In the genomic region with DNA sequence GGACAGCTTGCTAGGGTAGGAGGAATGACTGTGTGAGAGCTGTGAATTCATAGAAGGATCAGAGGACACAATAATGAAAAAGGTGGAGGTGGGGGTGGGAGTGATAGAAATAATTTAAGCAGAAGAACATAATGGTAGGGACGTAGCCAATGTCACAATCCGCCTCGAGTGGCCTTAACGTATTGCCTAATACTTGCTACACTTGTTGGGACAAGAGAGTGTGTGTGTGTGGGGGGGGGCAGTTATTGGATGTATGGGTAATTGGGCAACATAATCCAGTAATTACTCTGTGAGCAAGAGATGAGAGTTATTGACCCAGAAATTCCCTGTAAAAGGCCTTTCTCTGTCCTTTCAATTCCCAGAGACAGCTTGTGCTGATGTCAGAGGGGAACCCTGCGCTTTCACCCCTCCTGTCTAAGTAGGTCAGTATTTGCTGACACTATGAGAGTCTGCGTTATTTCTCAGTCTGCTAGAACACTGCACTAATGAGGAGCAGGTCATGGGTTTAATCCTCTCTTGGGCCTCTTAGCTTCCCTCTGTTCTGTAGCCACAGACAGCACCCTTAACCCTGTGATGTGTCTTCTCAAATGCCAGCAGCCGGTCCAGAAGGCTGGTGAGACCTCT, we compare ENCODE assay signal across 21 mouse cellular contexts.
A peak's percentile ranks its signal among the peaks of the same experiment; 100 is the strongest.
DNase-seq lines count a peak whose midpoint lies in the region; ATAC-seq and TF ChIP-seq lines count a peak whose summit lies in the region.
"Had no signal": no experiment of that assay in that cellular context is flagged by ENCODE, and none has a peak within 500 bp of the region (broad histone marks: within the 10 kb centered on the region; RNA-seq: fewer than 3 reads in every experiment).

No protein-coding gene starts in this region.

- WGBS in liver, embryonic 16.5 days (ENCODE audit: insufficient replicate concordance) = 64% methylated on average over 7 of the region's 7 CpGs
- 64% methylated on average over 7 of the region's 7 CpGs for WGBS in liver, embryonic 12.5 days (ENCODE audit: insufficient replicate concordance)
- WGBS in embryonic facial prominence, embryonic 12.5 days = 53% methylated on average over 7 of the region's 7 CpGs
- WGBS in midbrain, postnatal 0 days = 79% methylated on average over 7 of the region's 7 CpGs

- no peaks in the 10 kb centered on the region for H3K4me1 ChIP-seq in liver, embryonic 16.5 days (ENCODE audit: control insufficient read depth, low read depth, low read length)
- H3K4me1 ChIP-seq in liver, embryonic 12.5 days = no peaks in the 10 kb centered on the region
- H3K4me1 ChIP-seq in embryonic facial prominence, embryonic 12.5 days = no peaks in the 10 kb centered on the region
- H3K4me1 ChIP-seq in midbrain, postnatal 0 days (ENCODE audit: insufficient read depth, low read length) = no peaks in the 10 kb centered on the region
- H3K4me1 ChIP-seq: hindbrain, embryonic 13.5 days; limb, embryonic 13.5 days; neural tube, embryonic 13.5 days had no signal

- no peak overlapping the region for H3K27ac ChIP-seq in liver, embryonic 16.5 days (ENCODE audit: low read length)
- no peak overlapping the region for H3K27ac ChIP-seq in liver, embryonic 12.5 days
- H3K27ac ChIP-seq in embryonic facial prominence, embryonic 12.5 days = no peak overlapping the region; the same call in 1 of the 2 replicates
- H3K27ac ChIP-seq in midbrain, postnatal 0 days (ENCODE audit: low read depth, low read length) = no peak overlapping the region
- H3K27ac ChIP-seq: embryonic facial prominence, embryonic 15.5 days; hindbrain, embryonic 13.5 days; layer of hippocampus, adult 2 months; limb, embryonic 13.5 days; neural tube, embryonic 13.5 days had no signal

- H3K9me3 ChIP-seq in liver, embryonic 16.5 days (replicated peaks; ENCODE audit: control insufficient read depth, low read length) = no peaks in the 10 kb centered on the region
- no peaks in the 10 kb centered on the region for H3K9me3 ChIP-seq in liver, embryonic 12.5 days (replicated peaks)
- no peaks in the 10 kb centered on the region for H3K9me3 ChIP-seq in embryonic facial prominence, embryonic 12.5 days
- no peaks in the 10 kb centered on the region for H3K9me3 ChIP-seq in midbrain, postnatal 0 days (ENCODE audit: low read length)
- H3K9me3 ChIP-seq: embryonic facial prominence, embryonic 15.5 days; G1E; hindbrain, embryonic 13.5 days; limb, embryonic 13.5 days; neural tube, embryonic 13.5 days had no signal

- ATAC-seq in liver, embryonic 16.5 days (ENCODE audit: low read depth) = 0 out of 2 replicates have a peak, but pooled peaks have one; percentile 11
- ATAC-seq in liver, embryonic 12.5 days = no peak
- peak; percentile 79 for ATAC-seq in embryonic facial prominence, embryonic 12.5 days (ENCODE audit: insufficient number of reproducible peaks, insufficient read depth, low FRiP score, low TSS enrichment)
- 0 out of 2 replicates have a peak, but pooled peaks have one; percentile 52 for ATAC-seq in midbrain, postnatal 0 days (ENCODE audit: low FRiP score)
- ATAC-seq: CD4-positive, CD25-positive, alpha-beta regulatory T cell, adult 4 months; intestine, postnatal 0 days had no signal

- no peaks in the 10 kb centered on the region for H3K27me3 ChIP-seq in liver, embryonic 16.5 days (ENCODE audit: control insufficient read depth, insufficient read depth, low read depth, low read length)
- H3K27me3 ChIP-seq in liver, embryonic 12.5 days (replicated peaks) = no peaks in the 10 kb centered on the region
- no peaks in the 10 kb centered on the region for H3K27me3 ChIP-seq in embryonic facial prominence, embryonic 12.5 days
- H3K27me3 ChIP-seq in midbrain, postnatal 0 days (ENCODE audit: insufficient read depth, low read length) = no peaks in the 10 kb centered on the region
- H3K27me3 ChIP-seq: embryonic facial prominence, embryonic 15.5 days; hindbrain, embryonic 13.5 days; limb, embryonic 13.5 days; neural tube, embryonic 13.5 days had no signal

- DNase-seq in embryo, embryonic 10 days (ENCODE audit: low spot score) = peak; percentile 10
- no peak for DNase-seq in embryo, embryonic 9.5 days (ENCODE audit: extremely low spot score)
- DNase-seq in midbrain, postnatal 0 days (ENCODE audit: low spot score) = no peak
- no peak for DNase-seq in layer of hippocampus, postnatal 10 days (ENCODE audit: low spot score in 2 of 2)
- DNase-seq in left cerebral cortex, postnatal 25 days (ENCODE audit: low spot score in 2 of 2) = no peak
- DNase-seq: adrenal gland, adult 2 months; gastrocnemius, postnatal 10 days; kidney, postnatal 10 days; lung, embryonic 14.5 days; thymus, postnatal 36 days had no signal

- H3K4me3 ChIP-seq in liver, embryonic 16.5 days (ENCODE audit: low read depth, low read length) = no peak overlapping the region
- H3K4me3 ChIP-seq in liver, embryonic 12.5 days = no peak overlapping the region
- no peak overlapping the region for H3K4me3 ChIP-seq in embryonic facial prominence, embryonic 12.5 days
- H3K4me3 ChIP-seq in midbrain, postnatal 0 days (ENCODE audit: low read depth, low read length) = no peak overlapping the region
- H3K4me3 ChIP-seq: embryonic facial prominence, embryonic 15.5 days; hindbrain, embryonic 13.5 days; layer of hippocampus, adult 2 months; limb, embryonic 13.5 days; neural tube, embryonic 13.5 days had no signal

- no peaks in the 10 kb centered on the region for H3K36me3 ChIP-seq in liver, embryonic 16.5 days (ENCODE audit: control insufficient read depth, insufficient read depth)
- H3K36me3 ChIP-seq in liver, embryonic 12.5 days = no peaks in the 10 kb centered on the region
- no peaks in the 10 kb centered on the region for H3K36me3 ChIP-seq in embryonic facial prominence, embryonic 12.5 days
- H3K36me3 ChIP-seq in midbrain, postnatal 0 days (ENCODE audit: insufficient read depth, low read length) = no peaks in the 10 kb centered on the region
- H3K36me3 ChIP-seq: embryonic facial prominence, embryonic 15.5 days; G1E; hindbrain, embryonic 13.5 days; limb, embryonic 13.5 days; neural tube, embryonic 13.5 days had no signal

- no peak for TF ChIP-seq CTCF in midbrain, postnatal 0 days (IDR thresholded peaks at IDR 0.05)

- no peak overlapping the region for H3K4me2 ChIP-seq in liver, embryonic 16.5 days (ENCODE audit: low read depth, low read length)
- H3K4me2 ChIP-seq in liver, embryonic 12.5 days = no peak overlapping the region
- H3K4me2 ChIP-seq in embryonic facial prominence, embryonic 12.5 days (replicated peaks) = no peak overlapping the region
- H3K4me2 ChIP-seq in midbrain, postnatal 0 days (ENCODE audit: low read depth, low read length, poor library complexity, severe bottlenecking) = no peak overlapping the region
- H3K4me2 ChIP-seq: embryonic facial prominence, embryonic 15.5 days; hindbrain, embryonic 13.5 days; limb, embryonic 13.5 days; lung, embryonic 14.5 days; neural tube, embryonic 13.5 days had no signal

- no peak overlapping the region for H3K9ac ChIP-seq in liver, embryonic 16.5 days (ENCODE audit: low read depth, low read length)
- no peak overlapping the region for H3K9ac ChIP-seq in liver, embryonic 12.5 days
- no peak overlapping the region for H3K9ac ChIP-seq in embryonic facial prominence, embryonic 12.5 days
- no peak overlapping the region for H3K9ac ChIP-seq in midbrain, postnatal 0 days (replicated peaks; ENCODE audit: low read length, poor library complexity, severe bottlenecking)
- H3K9ac ChIP-seq: embryonic facial prominence, embryonic 15.5 days; hindbrain, embryonic 13.5 days; limb, embryonic 13.5 days; lung, embryonic 14.5 days; neural tube, embryonic 13.5 days had no signal

- intact Hi-C loops in left cerebral cortex, postnatal 25 days (cut with DNase I) = no loop called here
